Mouse (Mus musculus) v-Abl transformed pro-B cells (cell line): ENCODE measurements at regions not wholly inside any gene's neighbourhood (a gene's known extent, or its start where the extent isn't known, plus 50 kb on each side); places are given as distances from the start of the nearest gene placed in this dataset.

ENCODE experiments used
- in situ Hi-C, 2 experiments: fragments of 400-800 bp; cut with MboI; formaldehyde crosslinking; loops; one replicate each; pipeline ENCODE4 v1.15.1; 2025; ENCODE audit not compliant: unreplicated experiment in 2 of 2

DNA sequence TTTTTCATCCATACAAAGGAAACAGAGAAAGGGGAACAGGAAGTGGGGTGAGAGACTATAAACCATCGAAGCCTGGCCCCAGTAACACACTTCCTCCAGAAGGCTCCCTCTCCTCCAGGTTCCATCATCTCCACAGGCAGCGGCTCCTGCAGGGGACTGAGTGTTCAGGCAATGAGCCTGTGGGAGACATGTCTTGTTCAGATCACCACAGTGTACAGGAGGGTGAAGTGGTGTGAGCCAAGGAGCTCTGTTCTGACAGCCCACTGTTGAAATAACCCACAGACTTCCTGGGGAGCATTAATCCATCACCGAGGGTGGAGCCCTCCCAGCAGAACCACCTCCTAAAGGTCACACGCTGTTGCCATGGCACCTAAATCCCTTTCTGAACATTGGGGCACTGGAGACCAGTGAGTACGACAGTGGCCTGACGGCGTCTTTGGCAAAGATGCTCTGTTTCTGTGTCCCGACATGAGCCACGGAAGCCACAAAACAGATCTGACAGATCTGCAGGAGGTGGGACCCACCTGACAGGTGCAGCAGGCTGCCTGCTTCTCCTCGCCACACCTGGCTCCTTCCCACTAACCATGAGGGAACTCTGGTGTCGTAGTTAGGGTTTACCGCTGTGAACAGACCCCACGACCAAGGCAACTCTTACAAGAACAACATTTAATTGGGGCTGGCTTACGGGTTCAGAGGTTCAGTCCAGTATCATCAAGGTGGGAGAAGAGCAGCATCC is 60.9 kb downstream of the Psmg1 start:
- in situ Hi-C loops, result no loop called here

GRCm38 (mm10) chr16:95928290-95929260 is 62.2 kb downstream of the Psmg1 start:
- in situ Hi-C loops, result no loop called here

DNA sequence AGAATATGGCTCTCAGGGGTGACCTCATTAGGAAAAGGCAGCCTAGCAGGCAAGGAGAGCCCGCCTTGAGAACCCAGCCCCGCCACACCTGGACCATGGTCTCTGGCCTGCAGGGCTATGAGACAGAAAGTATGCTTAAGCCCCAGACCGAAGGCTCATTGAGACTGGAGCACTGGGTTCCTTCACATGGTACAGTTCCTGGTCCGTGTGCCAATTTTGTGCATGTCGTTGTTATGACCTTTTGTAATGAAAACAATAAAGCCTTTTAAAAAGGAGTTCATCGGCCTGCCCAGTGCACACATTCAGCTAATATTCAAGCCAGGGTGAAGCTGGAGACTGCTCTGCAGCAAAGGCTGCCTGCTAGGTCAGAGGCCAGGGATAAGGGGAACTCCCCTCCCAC is 64.2 kb downstream of the Psmg1 start:
- in situ Hi-C loops, result no loop called here

GRCm38 (mm10) chr16:95924716-95925115 is 66.0 kb downstream of the Psmg1 start:
- in situ Hi-C loops, result no loop called here

- in situ Hi-C loops, result no loop called here
These were observed 66.8 kb downstream of the Psmg1 start for GRCm38 (mm10) chr16:95923991-95924390.

DNA sequence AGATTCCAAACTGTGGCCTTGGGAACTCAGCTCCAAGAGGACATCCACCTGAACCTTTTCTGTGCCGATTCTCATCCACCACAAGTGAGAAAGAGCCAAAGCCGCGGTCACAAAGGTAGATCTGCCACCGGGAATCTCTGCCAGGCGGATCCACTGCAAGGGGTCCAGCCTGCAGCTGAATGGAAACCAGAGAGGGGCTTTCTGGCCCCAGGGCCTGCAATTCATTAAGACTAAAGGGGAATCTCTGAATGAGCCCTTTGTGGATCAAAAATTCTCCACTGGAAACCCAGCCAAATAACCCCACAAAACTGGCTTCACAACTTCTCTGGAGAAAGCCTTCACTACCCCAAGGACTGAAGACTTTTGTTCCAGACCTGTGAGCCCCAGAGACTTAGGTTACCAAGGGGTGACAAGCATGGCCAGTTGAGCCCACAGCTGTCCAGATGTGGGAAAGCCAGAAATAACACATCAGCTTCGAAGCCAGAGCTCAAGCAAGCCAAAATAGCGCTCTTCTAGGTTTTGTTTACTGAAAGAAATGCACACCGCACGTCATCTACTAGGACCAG is 68.3 kb downstream of the Psmg1 start:
- in situ Hi-C loops, result no loop called here

DNA sequence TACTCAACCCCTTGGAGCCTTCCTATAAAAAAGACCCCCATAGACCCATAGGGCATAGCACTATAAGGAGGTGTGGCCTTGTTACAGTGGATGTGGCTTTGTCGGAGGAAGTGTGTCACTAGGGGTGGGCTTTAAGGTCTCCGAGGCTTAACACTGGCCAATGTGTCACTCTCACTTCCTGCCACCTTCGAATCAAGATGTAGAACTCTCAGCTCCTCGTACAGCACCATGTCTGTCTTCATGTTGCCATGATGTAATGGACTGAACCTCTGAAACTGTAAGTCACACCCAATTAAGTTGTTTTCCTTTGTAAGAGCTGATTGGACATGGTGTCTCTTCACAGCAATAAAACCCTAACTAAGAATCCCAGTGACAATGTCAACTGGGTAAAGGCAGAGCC is 69.6 kb downstream of the Psmg1 start:
- in situ Hi-C loops, result no loop called here

- in situ Hi-C loops, result no loop called here
These were observed 71.9 kb downstream of the Psmg1 start for GRCm38 (mm10) chr16:95918651-95919425.

GRCm38 (mm10) chr16:95917635-95918407 is 72.9 kb downstream of the Psmg1 start:
- in situ Hi-C loops, result no loop called here

GRCm38 (mm10) chr16:95913879-95914278 is 76.9 kb downstream of the Psmg1 start:
- in situ Hi-C loops, result no loop called here

- in situ Hi-C loops, result no loop called here
These were observed 86.1 kb downstream of the Psmg1 start for GRCm38 (mm10) chr16:95904531-95905165.

GRCm38 (mm10) chr16:95903383-95903913 is 87.3 kb downstream of the Psmg1 start:
- in situ Hi-C loops, result no loop called here

- in situ Hi-C loops, result no loop called here
These were observed 88.6 kb downstream of the Psmg1 start for GRCm38 (mm10) chr16:95902177-95902576.

DNA sequence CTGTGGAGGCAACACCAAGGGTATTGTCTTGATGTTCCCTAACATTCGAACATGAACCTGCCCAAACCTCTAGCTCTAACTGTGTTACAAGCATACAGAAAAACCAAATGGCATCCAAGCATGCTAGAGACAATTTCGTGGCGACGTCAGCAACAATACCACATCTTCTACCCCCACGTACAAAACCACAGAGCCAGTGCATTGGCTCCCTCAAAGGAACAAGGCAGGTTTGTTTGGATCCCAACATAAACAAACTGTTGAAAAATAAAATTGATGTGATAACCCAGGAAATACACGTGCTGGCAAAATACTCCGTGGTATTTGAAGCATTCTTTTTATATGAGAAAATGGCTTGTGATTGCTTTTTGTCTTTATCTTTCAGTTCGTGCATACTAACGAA is 89.4 kb downstream of the Psmg1 start:
- in situ Hi-C loops, result no loop called here

- in situ Hi-C loops, result no loop called here
These were observed 90.6 kb downstream of the Psmg1 start for GRCm38 (mm10) chr16:95900181-95900580.

- in situ Hi-C loops, result no loop called here
These were observed 91.1 kb downstream of the Psmg1 start for GRCm38 (mm10) chr16:95899672-95900071.

- in situ Hi-C loops, result no loop called here
These were observed 92.9 kb downstream of the Psmg1 start for GRCm38 (mm10) chr16:95897843-95898242.

- in situ Hi-C loops, result no loop called here
These were observed 94.6 kb downstream of the Psmg1 start for GRCm38 (mm10) chr16:95896126-95896525.
